Mouse (Mus musculus): ENCODE measurements around the gene Gmppb. TPM values are rescaled to one million over a fixed set of nuclear protein-coding genes. Genes with fewer than 3 reads are reported as not detected.

The Gmppb gene
- polyA plus RNA-seq, 1 experiment from 2014 or later = 30.3 TPM

GRCm38 (mm10) chr9:108032126-108032525 lies 16.9 kb upstream of the Gmppb start:
- WGBS = 91% methylated on average over 5 of the region's 5 CpGs
- Histone ChIP-seq H3K36me3 (peaks cover 77% of the 10 kb centered on the region), H3K4me3 (replicated peaks) (no peak overlapping the region), H3K9me3 (replicated peaks) (no peaks in the 10 kb centered on the region), H3K9ac (no peak overlapping the region), H3K4me2 (no peak overlapping the region), H3K27me3 (no peaks in the 10 kb centered on the region), H3K4me1 (no peaks in the 10 kb centered on the region), H3K27ac (no peak overlapping the region)
- no peak for ATAC-seq (replicated peaks; ENCODE audit: low FRiP score)

DNA sequence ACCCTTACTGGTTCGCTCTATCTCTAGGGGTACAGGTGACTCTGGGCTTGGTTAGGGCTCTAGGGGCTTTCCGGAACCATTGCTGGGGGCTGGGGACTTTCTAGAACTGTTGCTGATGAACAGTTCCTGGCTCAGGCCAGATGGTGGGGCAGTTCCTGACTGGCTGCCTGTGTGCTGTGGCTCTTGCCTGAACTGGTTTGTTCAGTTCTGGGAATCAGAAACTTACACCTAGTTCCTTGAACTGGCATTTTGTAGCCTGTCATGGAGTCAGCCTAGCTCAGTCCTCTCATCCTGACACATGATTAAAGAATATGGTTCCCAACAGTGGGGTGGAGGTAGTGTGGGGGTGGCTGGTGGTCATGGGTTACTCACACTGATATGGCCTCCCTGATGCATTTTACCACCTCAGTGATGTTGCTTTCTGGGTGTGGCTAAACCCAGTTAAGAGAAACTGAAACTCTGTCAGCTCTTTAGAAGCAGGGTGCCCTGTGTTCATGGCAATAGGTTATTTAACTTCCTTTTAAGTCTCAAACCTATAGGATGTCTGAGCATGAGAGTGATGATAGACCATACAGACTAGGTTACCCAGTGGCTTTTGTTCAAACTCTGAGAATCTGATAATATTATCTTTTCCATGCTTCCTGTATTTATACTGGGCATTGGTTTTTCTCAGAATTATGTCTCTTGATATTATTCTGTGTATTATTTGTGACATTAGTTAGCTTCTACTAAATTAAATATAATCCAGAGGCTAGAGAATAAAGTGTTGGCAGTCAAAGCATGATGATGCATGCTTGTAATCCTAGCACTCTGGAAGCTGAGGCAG lies 13.5 kb upstream of the Gmppb start:
- ATAC-seq (replicated peaks; ENCODE audit: low FRiP score) = no peak
- no peak overlapping the region for H3K27ac ChIP-seq
- H3K9me3 ChIP-seq (replicated peaks) = no peaks in the 10 kb centered on the region
- H3K4me2 ChIP-seq = no peak overlapping the region
- H3K4me1 ChIP-seq = no peaks in the 10 kb centered on the region
- WGBS = 93% methylated on average over 2 of the region's 2 CpGs
- no peaks in the 10 kb centered on the region for H3K27me3 ChIP-seq
- peaks cover 77% of the 10 kb centered on the region for H3K36me3 ChIP-seq
- no peak overlapping the region for H3K4me3 ChIP-seq (replicated peaks)
- H3K9ac ChIP-seq = no peak overlapping the region

DNA sequence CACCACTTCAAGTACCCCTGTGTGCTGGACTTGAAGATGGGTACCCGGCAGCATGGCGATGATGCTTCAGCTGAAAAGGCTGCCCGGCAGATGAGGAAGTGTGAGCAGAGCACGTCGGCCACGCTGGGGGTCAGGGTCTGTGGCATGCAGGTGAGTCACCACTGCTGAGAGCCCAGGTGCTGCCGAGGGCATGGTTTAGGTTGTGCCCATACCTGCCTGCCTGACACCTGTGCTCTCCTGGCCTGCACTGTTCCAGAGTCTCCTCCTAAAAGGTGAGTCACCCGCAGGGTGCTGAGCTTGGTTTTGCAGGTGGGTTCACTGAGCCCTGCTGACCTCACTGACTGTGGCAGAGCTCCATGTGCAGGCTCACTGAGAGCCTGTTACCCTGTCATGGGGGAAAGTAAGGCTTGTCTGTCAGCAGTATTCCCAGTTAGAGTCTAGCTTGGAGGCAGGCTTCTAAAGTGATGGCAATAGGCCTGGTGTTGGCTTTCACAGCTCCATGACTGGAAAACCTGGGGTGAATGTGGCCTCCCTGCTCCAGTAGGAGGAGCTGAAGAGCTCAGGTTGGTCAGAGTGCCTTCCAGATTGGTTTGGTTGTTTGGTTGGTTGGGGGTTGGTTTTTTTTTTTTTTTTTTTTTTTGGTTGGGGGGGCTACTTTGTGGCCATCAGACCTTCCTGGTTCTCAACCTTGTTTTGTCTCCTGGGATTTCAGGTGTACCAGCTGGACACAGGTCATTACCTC lies 4.1 kb upstream of the Gmppb start:
- no peak overlapping the region for H3K4me2 ChIP-seq
- no peak overlapping the region for H3K9ac ChIP-seq
- 96% methylated on average over 8 of the region's 8 CpGs for WGBS
- peaks cover 18% of the 10 kb centered on the region for H3K4me1 ChIP-seq
- no peaks in the 10 kb centered on the region for H3K27me3 ChIP-seq
- no peaks in the 10 kb centered on the region for H3K9me3 ChIP-seq (replicated peaks)
- H3K36me3 ChIP-seq = peaks cover 65% of the 10 kb centered on the region
- H3K4me3 ChIP-seq (replicated peaks) = no peak overlapping the region
- no peak for ATAC-seq (replicated peaks; ENCODE audit: low FRiP score)
- no peak overlapping the region for H3K27ac ChIP-seq

- Histone ChIP-seq H3K27me3 (no peaks in the 10 kb centered on the region), H3K27ac (no peak overlapping the region), H3K4me2 (no peak overlapping the region), H3K9me3 (replicated peaks) (no peaks in the 10 kb centered on the region), H3K9ac (no peak overlapping the region), H3K4me1 (peaks cover 26% of the 10 kb centered on the region), H3K4me3 (replicated peaks) (no peak overlapping the region), H3K36me3 (peaks cover 66% of the 10 kb centered on the region)
- no peak for ATAC-seq (replicated peaks; ENCODE audit: low FRiP score)
- WGBS = 91% methylated on average over 4 of the region's 4 CpGs
Measured at GRCm38 (mm10) chr9:108046582-108046981, 2.5 kb upstream of the Gmppb start.

GRCm38 (mm10) chr9:108047601-108048565 lies 1.2 kb upstream of the Gmppb start:
- WGBS = 45% methylated on average over 17 of the region's 17 CpGs
- H3K4me3 ChIP-seq (replicated peaks) = peak overlapping the region; percentile 72
- H3K4me2 ChIP-seq = peak overlapping the region; percentile 86
- H3K9me3 ChIP-seq (replicated peaks) = no peaks in the 10 kb centered on the region
- peak overlapping the region; percentile 63 for H3K9ac ChIP-seq
- peaks cover 30% of the 10 kb centered on the region for H3K4me1 ChIP-seq
- ATAC-seq (replicated peaks; ENCODE audit: low FRiP score) = no peak
- H3K27ac ChIP-seq = peak overlapping the region; percentile 77
- no peaks in the 10 kb centered on the region for H3K27me3 ChIP-seq
- peaks cover 60% of the 10 kb centered on the region for H3K36me3 ChIP-seq

- WGBS = under 1% methylated on average over 19 of the region's 19 CpGs
- H3K9me3 ChIP-seq (replicated peaks) = no peaks in the 10 kb centered on the region
- peak overlapping the region; percentile 77 for H3K27ac ChIP-seq
- no peaks in the 10 kb centered on the region for H3K27me3 ChIP-seq
- peak overlapping the region; percentile 63 for H3K9ac ChIP-seq
- H3K4me1 ChIP-seq = peaks cover 36% of the 10 kb centered on the region
- H3K4me3 ChIP-seq (replicated peaks) = peak overlapping the region; percentile 72
- H3K36me3 ChIP-seq = peaks cover 57% of the 10 kb centered on the region
- peak overlapping the region; percentile 86 for H3K4me2 ChIP-seq
- ATAC-seq (replicated peaks; ENCODE audit: low FRiP score) = peak; percentile 51
Measured at GRCm38 (mm10) chr9:108048566-108048955, 481 bp upstream of the Gmppb start.

- H3K4me1 ChIP-seq = peaks cover 38% of the 10 kb centered on the region
- 0 out of 2 replicates have a peak, but pooled peaks have one; percentile 0 for ATAC-seq (replicated peaks; ENCODE audit: low FRiP score)
- H3K4me2 ChIP-seq = peak overlapping the region; percentile 86
- no peaks in the 10 kb centered on the region for H3K27me3 ChIP-seq
- H3K9me3 ChIP-seq (replicated peaks) = no peaks in the 10 kb centered on the region
- peak overlapping the region; percentile 76 for H3K27ac ChIP-seq
- H3K36me3 ChIP-seq = peaks cover 65% of the 10 kb centered on the region
- 37% methylated on average over 15 of the region's 15 CpGs for WGBS
- peak overlapping the region; percentile 63 for H3K9ac ChIP-seq
- H3K4me3 ChIP-seq (replicated peaks) = peak overlapping the region; percentile 72
Measured at GRCm38 (mm10) chr9:108049561-108050251, 664 bp downstream of the Gmppb start.

DNA sequence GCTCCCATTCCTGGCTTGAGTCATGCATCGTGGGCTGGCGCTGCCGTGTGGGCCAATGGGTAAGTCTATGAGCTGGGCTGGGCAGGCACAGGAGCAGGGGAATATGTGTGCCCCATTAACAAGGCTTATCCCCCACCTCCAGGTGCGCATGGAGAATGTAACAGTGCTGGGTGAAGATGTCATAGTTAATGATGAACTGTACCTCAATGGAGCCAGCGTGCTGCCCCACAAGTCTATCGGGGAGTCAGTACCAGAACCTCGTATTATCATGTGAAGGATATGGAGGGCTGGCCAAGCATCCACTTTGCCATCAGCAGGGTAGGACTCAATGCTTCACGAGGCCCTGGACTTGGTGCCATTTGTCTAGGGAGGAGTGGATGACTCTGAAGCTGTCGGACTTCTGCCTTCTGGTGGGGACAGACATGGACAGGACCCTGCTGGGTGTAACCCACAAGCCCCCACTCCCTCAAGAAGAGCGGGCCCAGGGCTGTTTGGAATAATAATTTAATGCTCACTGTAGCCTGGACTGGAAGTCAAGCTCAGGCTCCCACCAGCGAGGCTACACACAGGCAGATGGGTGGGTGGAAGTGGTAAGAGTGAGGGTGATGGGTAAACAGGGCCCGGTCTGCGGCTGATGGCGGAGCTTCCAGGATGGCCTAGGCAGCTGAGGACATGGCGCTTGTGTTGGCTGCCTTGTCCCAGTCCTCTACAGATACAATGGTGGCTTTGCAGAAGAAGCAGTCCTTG lies 2.3 kb downstream of the Gmppb start:
- Histone ChIP-seq H3K9ac (no peak overlapping the region), H3K9me3 (replicated peaks) (no peaks in the 10 kb centered on the region), H3K27me3 (no peaks in the 10 kb centered on the region), H3K4me2 (no peak overlapping the region), H3K27ac (no peak overlapping the region), H3K4me3 (replicated peaks) (no peak overlapping the region), H3K4me1 (peaks cover 38% of the 10 kb centered on the region), H3K36me3 (peaks cover 65% of the 10 kb centered on the region)
- no peak for ATAC-seq (replicated peaks; ENCODE audit: low FRiP score)
- WGBS = 93% methylated on average over 15 of the region's 15 CpGs

GRCm38 (mm10) chr9:108051931-108052220 lies 2.8 kb downstream of the Gmppb start:
- 81% methylated on average over 4 of the region's 4 CpGs for WGBS
- Histone ChIP-seq H3K27me3 (no peaks in the 10 kb centered on the region), H3K4me1 (peaks cover 38% of the 10 kb centered on the region), H3K4me2 (no peak overlapping the region), H3K27ac (no peak overlapping the region), H3K36me3 (peaks cover 64% of the 10 kb centered on the region), H3K9ac (no peak overlapping the region), H3K9me3 (replicated peaks) (no peaks in the 10 kb centered on the region), H3K4me3 (replicated peaks) (no peak overlapping the region)
- ATAC-seq (replicated peaks; ENCODE audit: low FRiP score) = no peak

DNA sequence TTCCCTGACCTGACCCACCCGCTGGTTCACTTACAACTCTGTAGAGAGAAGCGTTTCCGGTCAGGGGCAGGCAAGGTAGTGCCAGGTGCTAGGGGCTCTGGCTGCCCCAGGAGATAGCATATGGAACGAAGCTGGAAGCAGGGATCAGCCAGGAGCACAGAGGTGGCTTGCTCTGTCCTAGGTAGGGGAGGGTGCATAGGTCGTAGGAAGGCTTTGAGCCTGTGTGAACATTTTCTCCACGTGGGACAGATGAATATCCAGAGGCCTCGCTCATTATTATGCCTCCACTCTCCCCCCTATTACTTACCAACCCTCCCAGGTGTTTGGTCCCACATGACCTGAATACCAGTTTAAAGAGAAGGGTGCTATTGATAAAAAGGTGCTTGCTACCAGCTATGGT lies 3.4 kb downstream of the Gmppb start:
- H3K36me3 ChIP-seq = peaks cover 64% of the 10 kb centered on the region
- H3K27ac ChIP-seq = peak overlapping the region; percentile 11; the same call in 1 of the 2 replicates
- no peak for ATAC-seq (replicated peaks; ENCODE audit: low FRiP score)

More for the DNA sequence above, 3.4 kb downstream of the Gmppb start:
- no peaks in the 10 kb centered on the region for H3K27me3 ChIP-seq
- H3K9me3 ChIP-seq (replicated peaks) = no peaks in the 10 kb centered on the region
- no peak overlapping the region for H3K4me3 ChIP-seq (replicated peaks)
- 72% methylated on average over 7 of the region's 7 CpGs for WGBS
- H3K4me1 ChIP-seq = peaks cover 37% of the 10 kb centered on the region
- H3K9ac ChIP-seq = no peak overlapping the region
- H3K4me2 ChIP-seq = no peak overlapping the region

Data from kidney, embryonic 15.5 days (tissue).